Mouse (Mus musculus): ENCODE data around the gene Tnc.

DNA sequence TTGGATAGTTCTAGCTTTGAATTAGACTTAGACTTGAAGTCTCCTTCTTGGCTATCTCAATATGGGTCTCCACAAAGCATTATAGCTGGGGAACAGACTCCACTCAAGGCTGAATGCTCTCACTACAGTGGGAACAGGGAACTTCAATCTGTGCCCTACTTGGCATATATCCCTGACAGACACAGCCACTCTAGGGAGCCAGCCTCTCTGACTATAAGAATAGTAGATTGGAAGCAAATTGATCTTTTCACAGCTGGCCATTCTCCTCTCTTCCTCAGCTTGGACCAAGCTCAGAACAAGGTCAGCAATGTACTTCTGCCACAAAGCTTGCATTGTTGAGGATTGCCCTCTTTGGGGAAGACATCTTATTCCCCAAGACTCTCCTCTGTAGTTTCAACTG, 27.9 kb upstream of the Tnc start:
- TF ChIP-seq CTCF (IDR thresholded peaks at IDR 0.05; ENCODE audit: borderline replicate concordance, control insufficient read depth, extremely low read depth, insufficient read depth, low read length, poor library complexity) (no peak), POLR2A (IDR thresholded peaks at IDR 0.05; ENCODE audit: control insufficient read depth, extremely low read depth, insufficient read depth, low read length, poor library complexity) (no peak)
